8 mouse cellular contexts compared by ENCODE assay signal in the genomic region with DNA sequence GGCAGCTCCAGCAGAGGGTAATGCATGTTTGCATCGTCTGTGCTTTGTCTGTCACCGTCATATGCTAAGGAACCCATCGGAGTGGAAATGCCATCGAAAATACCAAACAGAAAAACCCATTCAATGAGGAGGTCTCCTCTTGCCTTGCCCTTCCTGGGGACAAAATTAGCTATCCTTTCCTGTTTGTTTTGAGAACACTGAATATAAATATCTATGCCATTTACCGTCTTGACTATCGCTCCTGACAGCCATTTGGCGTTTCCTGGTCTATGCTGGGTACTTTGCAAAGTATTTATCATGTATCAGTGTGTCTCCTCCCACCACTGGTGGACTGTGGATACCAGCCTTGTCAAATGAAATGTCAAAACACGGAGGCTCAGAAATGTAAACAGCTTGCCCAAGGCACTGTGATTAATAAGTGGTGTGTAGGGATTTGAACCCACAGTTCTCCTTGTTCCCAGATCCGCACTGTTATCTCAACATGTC.
"Had no signal": no experiment of that assay in that cellular context is flagged by ENCODE, and none has a peak within 500 bp of the region (broad histone marks: within the 10 kb centered on the region; RNA-seq: fewer than 3 reads in every experiment).

No protein-coding gene starts in this region.

- DNase-seq: retina, postnatal 1 day; right cerebral cortex, adult 18-20 months; right cerebral cortex, postnatal 25 days; right cerebral cortex, postnatal 4 days; spleen, adult 18-20 months; thymus, adult 18-20 months; thymus, postnatal 14 days; thymus, postnatal 36 days had no signal
